Mouse (Mus musculus) cerebellum, adult 9-11 months (tissue): ENCODE results near the gene Ndst2.

Source experiments
- DNase-seq: peaks from one replicate; pipeline ENCODE4 v3.0.0; 2022

Gene Ndst2

DNA sequence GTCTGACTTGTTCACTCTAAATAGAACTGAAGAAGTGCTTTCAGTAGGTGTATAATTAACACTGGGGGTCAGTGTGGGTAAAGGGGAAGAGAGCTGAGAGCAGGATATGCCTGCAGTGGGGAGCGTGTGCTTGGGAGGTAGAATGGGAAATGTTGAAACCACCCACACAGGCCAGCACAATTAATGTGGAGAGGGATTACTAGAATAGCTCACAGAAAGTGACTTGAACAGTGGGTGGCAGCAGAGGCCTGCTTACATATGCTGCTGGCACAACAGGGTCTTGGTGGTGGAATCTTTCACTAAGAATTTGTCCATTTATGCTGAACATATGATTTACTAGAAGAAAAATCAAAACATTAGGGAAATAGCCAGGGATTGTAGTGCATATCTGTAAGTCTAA, 37.4 kb downstream of the Ndst2 start:
- DNase-seq, result peak; percentile 50

DNA sequence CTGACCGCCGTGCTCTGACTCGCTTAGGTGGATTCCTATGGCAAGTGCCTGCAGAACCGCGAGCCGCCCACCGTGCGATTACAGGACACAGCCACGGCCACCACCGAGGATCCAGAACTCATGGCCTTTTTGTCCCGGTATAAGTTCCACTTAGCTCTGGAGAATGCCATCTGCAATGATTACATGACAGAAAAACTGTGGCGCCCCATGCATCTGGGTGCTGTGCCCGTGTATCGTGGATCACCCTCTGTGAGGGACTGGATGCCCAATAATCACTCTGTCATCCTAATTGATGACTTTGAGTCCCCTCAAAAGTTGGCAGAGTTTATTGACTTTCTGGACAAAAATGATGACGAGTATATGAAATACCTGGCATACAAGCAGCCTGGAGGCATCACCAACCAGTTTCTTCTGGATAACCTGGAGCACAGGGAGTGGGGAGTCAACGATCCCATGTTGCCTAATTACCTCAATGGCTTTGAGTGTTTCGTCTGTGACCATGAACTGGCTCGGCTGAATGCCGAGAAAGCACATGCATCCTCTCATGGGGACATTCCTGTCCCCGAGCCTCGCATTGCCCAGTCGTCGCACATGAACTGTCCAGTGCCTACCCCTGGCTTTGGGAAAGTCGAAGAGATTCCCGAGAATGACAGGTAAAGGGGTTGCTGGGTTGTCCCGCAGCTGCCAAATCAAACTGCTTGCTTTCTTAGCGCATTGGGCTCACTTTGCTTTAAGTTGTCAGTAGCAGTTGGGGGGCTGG, 38.4 kb downstream of the Ndst2 start:
- DNase-seq, result peak; percentile 60

DNA sequence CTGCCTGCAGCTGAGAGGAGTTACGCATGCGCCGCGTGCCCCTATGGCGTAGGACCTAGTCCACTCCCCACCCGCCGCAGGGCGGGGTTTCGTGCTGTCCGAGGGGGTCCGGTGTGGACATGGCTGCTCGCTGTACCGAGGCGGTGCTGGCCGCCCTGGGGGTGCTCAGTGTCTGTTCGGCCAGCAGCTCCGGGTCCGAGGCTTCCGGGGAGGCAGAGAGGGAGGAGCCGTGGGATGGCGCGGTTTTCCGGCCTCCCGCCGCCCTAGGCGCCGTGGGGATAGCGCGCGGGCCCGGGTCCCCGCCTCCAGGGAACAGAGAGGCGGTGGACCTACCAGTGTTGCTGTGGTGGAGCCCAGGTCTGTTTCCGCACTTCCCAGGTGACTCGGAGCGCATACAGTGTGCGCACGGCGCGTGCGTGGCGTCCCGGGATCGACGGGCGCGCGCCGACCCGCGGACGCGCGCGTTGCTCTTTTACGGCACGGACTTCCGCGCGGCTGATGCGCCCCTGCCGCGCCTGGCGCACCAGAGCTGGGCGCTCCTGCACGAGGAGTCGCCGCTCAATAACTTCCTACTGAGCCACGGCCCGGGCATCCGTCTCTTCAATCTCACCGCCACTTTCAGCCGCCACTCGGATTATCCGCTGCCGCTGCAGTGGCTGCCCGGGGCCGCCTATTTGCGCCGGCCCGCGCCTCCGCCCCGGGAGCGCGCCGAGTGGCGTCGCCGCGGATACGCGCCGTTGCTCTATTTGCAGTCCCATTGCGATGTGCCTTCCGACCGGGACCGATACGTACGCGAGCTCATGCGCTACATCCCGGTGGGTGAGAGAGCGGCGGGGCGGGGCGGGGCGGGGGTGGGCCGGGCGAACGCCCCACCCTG, 39.2 kb downstream of the Ndst2 start, which contains the start of gene Fut11:
Gene Fut11 (plus strand): TSS at position 85 of the 877 bp plus-strand sequence.
- DNase-seq, result peak; percentile 94

DNA sequence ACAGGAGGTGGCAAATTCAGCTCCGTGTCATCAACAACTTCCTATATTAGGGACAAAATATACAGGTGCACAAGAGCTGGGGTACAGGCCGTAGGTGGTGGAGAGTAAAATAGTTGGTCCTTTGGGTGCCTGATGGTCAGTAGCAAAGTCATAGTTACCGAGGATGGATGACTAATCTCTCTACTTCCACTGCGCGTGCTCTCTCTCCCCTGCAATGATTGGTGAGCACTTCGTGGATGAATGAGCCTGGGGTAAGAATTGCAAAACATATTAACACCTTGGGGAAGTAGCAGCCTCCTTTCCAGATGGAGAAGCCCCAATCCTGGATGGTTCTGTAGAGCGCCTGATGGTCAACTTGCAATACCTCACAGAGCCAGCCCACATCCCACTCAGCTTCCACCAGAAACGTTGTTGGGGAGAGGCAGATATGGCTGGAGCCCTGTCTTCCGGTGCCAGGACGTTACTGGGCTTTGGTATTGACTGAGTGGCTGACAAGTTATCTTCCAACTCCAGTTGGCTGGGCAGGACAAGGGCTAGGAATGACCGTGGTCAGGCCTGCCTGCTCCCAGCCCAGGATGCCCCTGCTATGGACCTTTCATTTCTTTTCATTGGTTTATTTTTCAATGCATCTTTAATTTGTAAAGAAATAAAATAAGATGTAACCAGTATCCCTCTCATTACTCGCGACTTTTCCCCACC, 40.0 kb downstream of the Ndst2 start:
- DNase-seq, result no peak

DNA sequence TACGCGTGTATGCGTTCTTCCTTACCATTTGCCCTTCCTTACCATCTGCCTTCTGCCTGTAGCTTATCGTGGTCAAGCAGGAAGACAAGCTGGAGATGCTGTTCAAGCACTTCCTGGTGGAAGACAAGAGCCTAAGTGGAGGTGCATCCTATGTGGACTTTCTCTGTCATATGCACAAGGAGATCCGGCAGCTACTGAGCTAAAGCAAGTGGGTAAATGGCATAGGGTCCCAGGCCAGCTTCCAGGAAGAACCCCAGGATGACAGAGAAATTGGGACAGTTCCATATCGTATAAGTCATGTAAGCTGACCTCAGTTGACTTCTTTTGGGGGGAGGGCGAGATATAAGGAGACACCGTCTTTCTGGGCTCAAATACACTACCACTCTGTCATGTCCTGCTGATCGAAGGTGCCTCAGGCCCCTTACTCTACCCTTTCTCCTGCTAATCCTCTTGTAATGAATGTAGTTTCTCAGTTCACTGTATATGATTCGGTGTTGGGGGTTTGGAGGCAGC, 40.7 kb downstream of the Ndst2 start:
- no peak for DNase-seq

DNA sequence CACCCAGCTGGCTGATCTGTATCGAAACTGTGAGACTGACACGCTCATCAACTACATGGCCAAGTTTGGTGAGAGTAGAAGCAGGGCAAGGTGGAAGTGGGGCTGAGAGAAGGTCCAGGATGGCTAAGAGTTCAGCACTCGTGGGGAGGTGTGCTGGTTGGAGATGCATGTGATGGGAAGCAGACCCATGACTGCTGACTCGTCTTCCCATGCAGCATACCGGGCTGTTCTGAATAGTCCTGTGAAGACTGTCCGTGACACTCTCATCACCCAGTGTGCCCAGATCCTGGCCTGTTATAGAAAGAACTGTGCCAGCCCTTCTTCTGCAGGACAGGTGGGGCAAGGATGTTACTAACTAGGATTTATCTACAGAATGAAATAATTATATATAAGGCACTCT, 42.6 kb downstream of the Ndst2 start:
- DNase-seq, result no peak

DNA sequence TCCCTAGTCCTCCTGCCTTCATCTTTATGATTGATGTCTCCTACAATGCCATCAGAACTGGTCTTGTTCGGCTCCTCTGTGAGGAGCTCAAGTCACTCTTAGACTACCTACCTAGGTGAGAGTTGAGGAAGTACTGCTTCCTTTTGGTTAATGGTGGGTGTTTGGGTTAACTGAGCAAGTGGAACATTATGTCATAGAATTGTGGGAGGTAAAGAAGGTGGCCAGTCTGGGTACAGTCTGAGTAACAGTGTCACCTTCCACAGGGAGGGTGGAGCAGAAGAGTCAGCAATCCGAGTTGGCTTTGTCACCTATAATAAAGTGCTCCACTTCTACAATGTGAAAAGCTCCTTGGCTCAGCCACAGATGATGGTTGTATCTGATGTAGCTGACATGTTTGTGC, 45.4 kb downstream of the Ndst2 start:
- DNase-seq, result no peak

DNA sequence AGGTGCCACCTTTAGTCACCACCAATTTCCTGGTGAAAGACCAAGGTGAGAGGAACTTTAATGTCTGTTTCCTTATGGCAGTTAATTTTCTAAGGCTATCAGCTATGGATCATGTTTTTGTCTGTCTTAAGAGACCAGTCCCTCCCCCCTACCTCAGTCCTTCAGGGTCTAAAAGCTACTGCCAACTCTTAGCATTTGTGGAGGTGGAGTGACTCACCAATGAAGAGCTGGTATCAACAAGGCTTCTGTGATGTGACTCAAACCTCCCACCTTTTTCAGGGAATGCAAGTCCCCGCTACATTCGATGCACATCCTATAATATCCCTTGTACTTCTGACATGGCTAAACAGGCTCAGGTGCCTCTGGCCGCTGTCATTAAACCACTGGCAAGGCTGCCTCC, 47.8 kb downstream of the Ndst2 start:
- no peak for DNase-seq

DNA sequence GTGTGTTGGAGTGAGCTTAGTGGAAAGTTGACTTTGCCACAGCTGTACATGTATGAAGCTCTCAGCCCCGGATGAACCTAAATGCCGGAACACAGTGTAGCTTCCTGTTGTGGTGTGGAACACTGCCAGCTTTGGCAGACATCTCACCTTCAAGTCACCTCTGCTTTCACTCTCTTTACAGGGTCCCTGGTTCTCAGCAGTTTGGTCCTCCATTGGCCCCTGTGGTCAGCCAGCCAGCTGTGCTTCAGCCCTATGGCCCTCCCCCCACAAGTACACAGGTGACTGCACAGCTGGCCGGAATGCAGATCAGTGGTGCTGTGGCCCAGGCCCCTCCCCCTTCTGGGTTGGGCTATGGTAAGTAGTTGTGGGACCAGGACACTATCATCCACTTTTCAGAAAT, 51.9 kb downstream of the Ndst2 start:
- DNase-seq, result no peak

DNA sequence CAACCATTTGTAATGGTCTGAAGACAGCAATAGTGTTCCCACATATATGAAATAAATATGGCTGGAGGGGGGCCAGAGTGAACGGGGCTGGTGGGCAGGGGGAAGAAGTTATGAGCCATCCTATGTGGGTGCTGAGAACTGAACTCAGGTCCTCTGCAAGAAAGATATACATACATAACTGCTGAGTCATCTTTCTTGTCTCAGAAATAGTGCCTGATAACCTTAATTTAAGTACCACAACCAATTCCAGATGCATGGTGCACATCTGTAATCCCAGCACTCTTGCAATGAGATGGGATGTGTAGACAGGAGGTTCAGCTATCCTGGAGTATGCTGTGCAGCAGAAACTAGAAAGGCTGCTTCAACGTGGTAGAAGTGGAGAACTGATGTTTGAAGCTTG, 52.6 kb downstream of the Ndst2 start:
- DNase-seq, result no peak

DNA sequence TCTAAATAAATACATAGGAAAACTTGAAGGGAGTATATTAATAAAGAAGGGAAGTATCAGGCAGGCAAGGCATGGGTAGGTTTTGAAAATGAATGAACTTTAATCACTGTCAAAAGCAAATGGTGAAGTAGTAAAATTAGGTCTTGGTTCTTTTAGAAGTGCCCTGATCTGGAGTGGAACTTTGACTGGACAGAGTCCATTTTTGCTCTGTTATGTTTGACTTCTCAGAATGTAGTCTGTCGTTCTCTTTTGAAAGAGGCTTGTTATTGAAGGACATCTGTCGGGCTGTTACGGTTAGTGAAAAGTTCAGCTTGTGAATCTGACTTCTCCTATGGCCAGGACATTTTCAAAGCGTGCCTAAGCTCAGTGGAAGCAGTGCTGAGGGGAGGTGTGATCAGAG, 56.5 kb downstream of the Ndst2 start:
- no peak for DNase-seq

DNA sequence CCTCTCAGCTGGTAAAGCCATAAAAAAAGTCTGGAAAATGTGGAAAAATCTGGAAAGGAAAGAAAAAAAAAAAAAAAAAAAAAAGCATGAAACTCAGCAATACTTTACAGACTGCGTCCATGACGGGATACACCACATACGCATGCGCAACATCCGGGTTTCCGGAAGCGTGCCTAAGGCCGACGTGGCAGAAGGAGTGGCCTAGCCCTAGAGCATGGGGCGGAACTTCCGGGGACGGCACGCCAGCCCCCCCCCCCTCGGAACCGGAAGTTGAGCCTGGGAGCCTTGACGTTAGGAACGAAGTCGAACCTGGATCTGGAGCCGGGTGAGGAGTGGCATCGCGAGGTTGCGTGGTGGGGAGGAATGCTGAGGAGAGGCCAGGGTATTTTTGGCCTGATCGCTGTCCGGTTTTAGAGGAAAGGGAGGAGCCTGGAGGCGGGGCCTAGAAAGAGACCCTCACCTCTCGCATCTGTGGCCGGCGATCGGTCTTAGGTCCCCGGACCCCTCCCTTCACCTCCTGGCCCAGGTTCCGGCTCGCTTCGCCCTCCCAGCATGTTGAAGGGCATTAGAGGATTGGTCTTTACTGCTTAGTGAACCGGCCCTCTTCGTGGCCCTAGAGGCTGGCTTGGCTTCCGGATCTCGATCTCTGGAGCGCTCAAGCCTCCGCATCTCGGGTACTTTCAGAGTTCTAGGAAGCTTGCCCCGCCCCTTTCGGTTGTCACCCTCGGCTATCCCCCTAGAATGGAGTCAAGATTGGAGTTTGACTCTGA, 60.1 kb downstream of the Ndst2 start, which contains the start of gene Sec24c:
Gene Sec24c (plus strand): TSS at position 245 of the 770 bp plus-strand sequence.
- peak; percentile 97 for DNase-seq

DNA sequence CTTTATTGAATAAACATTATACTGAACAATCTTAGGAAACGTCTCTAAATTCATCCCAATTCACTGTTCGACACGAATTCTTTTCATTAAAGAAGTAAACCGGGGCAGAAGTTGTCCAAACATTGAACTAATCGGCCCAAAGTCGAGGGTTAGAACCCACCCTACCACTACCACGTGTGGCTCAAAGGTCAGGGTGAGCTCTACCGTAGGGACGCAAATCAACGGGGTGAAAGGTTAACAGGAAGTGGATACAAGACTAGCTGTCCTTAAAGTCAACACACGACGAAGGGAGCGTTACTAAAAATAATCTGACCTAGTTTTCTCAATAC, 60.7 kb downstream of the Ndst2 start:
- DNase-seq, result no peak
